Mouse (Mus musculus): Measurements from ENCODE around the gene Crx. TPM values are rescaled to one million over a fixed set of nuclear protein-coding genes. Genes with fewer than 3 reads are reported as not detected.

Gene Crx
- polyA plus RNA-seq, 1 experiment from 2014 or later, result not detected

GRCm38 (mm10) chr7:15884127-15884526 is 4.4 kb upstream of the Crx start:
- H3K9me3 ChIP-seq (ENCODE audit: control insufficient read depth, low read length), result no peaks in the 10 kb centered on the region
- no peak overlapping the region for H3K27ac ChIP-seq (ENCODE audit: low read depth, low read length)
- no peak overlapping the region for H3K4me3 ChIP-seq (ENCODE audit: low read length)
- 94% methylated on average over 2 of the region's 2 CpGs for WGBS
- no peaks in the 10 kb centered on the region for H3K4me1 ChIP-seq (ENCODE audit: control insufficient read depth, insufficient read depth, low read depth, low read length)
- no peak for ATAC-seq
- H3K4me2 ChIP-seq (ENCODE audit: low read length), result no peak overlapping the region
- no peaks in the 10 kb centered on the region for H3K27me3 ChIP-seq (replicated peaks; ENCODE audit: control insufficient read depth, insufficient read depth, low read length)
- no peaks in the 10 kb centered on the region for H3K36me3 ChIP-seq (ENCODE audit: control insufficient read depth, insufficient read depth, low read length)
- no peak overlapping the region for H3K9ac ChIP-seq (ENCODE audit: low read depth, low read length)

GRCm38 (mm10) chr7:15882317-15882716 is 2.5 kb upstream of the Crx start, which contains the start of gene Crxos:
Gene Crxos (plus strand): TSS chr7:15882617.
- Histone ChIP-seq H3K27me3 (replicated peaks; ENCODE audit: control insufficient read depth, insufficient read depth, low read length) (no peaks in the 10 kb centered on the region), H3K9me3 (ENCODE audit: control insufficient read depth, low read length) (no peaks in the 10 kb centered on the region), H3K4me3 (ENCODE audit: low read length) (no peak within 1 kb of the TSS), H3K27ac (ENCODE audit: low read depth, low read length) (no peak within 1 kb of the TSS), H3K4me1 (ENCODE audit: control insufficient read depth, insufficient read depth, low read depth, low read length) (no peaks in the 10 kb centered on the region), H3K4me2 (ENCODE audit: low read length) (no peak within 1 kb of the TSS), H3K9ac (ENCODE audit: low read depth, low read length) (no peak within 1 kb of the TSS), H3K36me3 (ENCODE audit: control insufficient read depth, insufficient read depth, low read length) (no peaks in the 10 kb centered on the region)
- no peak for ATAC-seq
- WGBS, result 89% methylated on average over 2 of the region's 2 CpGs

- Histone ChIP-seq H3K27ac (ENCODE audit: low read depth, low read length) (no peak overlapping the region), H3K4me2 (ENCODE audit: low read length) (no peak overlapping the region), H3K9ac (ENCODE audit: low read depth, low read length) (no peak overlapping the region), H3K36me3 (ENCODE audit: control insufficient read depth, insufficient read depth, low read length) (no peaks in the 10 kb centered on the region), H3K9me3 (ENCODE audit: control insufficient read depth, low read length) (no peaks in the 10 kb centered on the region), H3K4me1 (ENCODE audit: control insufficient read depth, insufficient read depth, low read depth, low read length) (no peaks in the 10 kb centered on the region), H3K4me3 (ENCODE audit: low read length) (no peak overlapping the region), H3K27me3 (replicated peaks; ENCODE audit: control insufficient read depth, insufficient read depth, low read length) (no peaks in the 10 kb centered on the region)
- ATAC-seq, result no peak
- WGBS, result 59% methylated on average over 3 of the region's 3 CpGs
Measured at GRCm38 (mm10) chr7:15881831-15882230, 2.1 kb upstream of the Crx start.

- H3K4me3 ChIP-seq (ENCODE audit: low read length), result no peak overlapping the region
- H3K9ac ChIP-seq (ENCODE audit: low read depth, low read length), result no peak overlapping the region
- H3K27ac ChIP-seq (ENCODE audit: low read depth, low read length), result no peak overlapping the region
- H3K4me2 ChIP-seq (ENCODE audit: low read length), result no peak overlapping the region
- no peaks in the 10 kb centered on the region for H3K36me3 ChIP-seq (ENCODE audit: control insufficient read depth, insufficient read depth, low read length)
- no peaks in the 10 kb centered on the region for H3K9me3 ChIP-seq (ENCODE audit: control insufficient read depth, low read length)
- no peak for ATAC-seq
- 11% methylated on average over 7 of the region's 7 CpGs for WGBS
- H3K27me3 ChIP-seq (replicated peaks; ENCODE audit: control insufficient read depth, insufficient read depth, low read length), result no peaks in the 10 kb centered on the region
- no peaks in the 10 kb centered on the region for H3K4me1 ChIP-seq (ENCODE audit: control insufficient read depth, insufficient read depth, low read depth, low read length)
Measured at GRCm38 (mm10) chr7:15881388-15881787, 1.6 kb upstream of the Crx start.

- no peak for ATAC-seq
- WGBS, result 78% methylated on average over 4 of the region's 4 CpGs
- no peaks in the 10 kb centered on the region for H3K9me3 ChIP-seq (ENCODE audit: control insufficient read depth, low read length)
- H3K36me3 ChIP-seq (ENCODE audit: control insufficient read depth, insufficient read depth, low read length), result no peaks in the 10 kb centered on the region
- H3K4me1 ChIP-seq (ENCODE audit: control insufficient read depth, insufficient read depth, low read depth, low read length), result no peaks in the 10 kb centered on the region
- H3K27ac ChIP-seq (ENCODE audit: low read depth, low read length), result no peak overlapping the region
- no peaks in the 10 kb centered on the region for H3K27me3 ChIP-seq (replicated peaks; ENCODE audit: control insufficient read depth, insufficient read depth, low read length)
- H3K4me3 ChIP-seq (ENCODE audit: low read length), result no peak overlapping the region
- no peak overlapping the region for H3K4me2 ChIP-seq (ENCODE audit: low read length)
- H3K9ac ChIP-seq (ENCODE audit: low read depth, low read length), result no peak overlapping the region
Measured at GRCm38 (mm10) chr7:15864104-15864503, 15.7 kb downstream of the Crx start.

- no peak overlapping the region for H3K27ac ChIP-seq (ENCODE audit: low read depth, low read length)
Measured at GRCm38 (mm10) chr7:15859657-15860056, 20.1 kb downstream of the Crx start.

GRCm38 (mm10) chr7:15839578-15839977 is 40.2 kb downstream of the Crx start, which contains the start of gene Obox6:
Gene Obox6 (minus strand): TSS chr7:15839678.
- H3K4me1 ChIP-seq (ENCODE audit: control insufficient read depth, insufficient read depth, low read depth, low read length), result no peaks in the 10 kb centered on the region
- H3K36me3 ChIP-seq (ENCODE audit: control insufficient read depth, insufficient read depth, low read length), result no peaks in the 10 kb centered on the region
- no peak within 1 kb of the TSS for H3K9ac ChIP-seq (ENCODE audit: low read depth, low read length)
- H3K9me3 ChIP-seq (ENCODE audit: control insufficient read depth, low read length), result peaks cover 21% of the 10 kb centered on the region
- 91% methylated on average over 3 of the region's 3 CpGs for WGBS
- no peak for ATAC-seq
- no peaks in the 10 kb centered on the region for H3K27me3 ChIP-seq (replicated peaks; ENCODE audit: control insufficient read depth, insufficient read depth, low read length)
- no peak within 1 kb of the TSS for H3K27ac ChIP-seq (ENCODE audit: low read depth, low read length)
- H3K4me3 ChIP-seq (ENCODE audit: low read length), result no peak within 1 kb of the TSS
- H3K4me2 ChIP-seq (ENCODE audit: low read length), result no peak within 1 kb of the TSS

More at GRCm38 (mm10) chr7:15859657-15860056, 20.1 kb downstream of the Crx start:
- no peak overlapping the region for H3K4me2 ChIP-seq (ENCODE audit: low read length)
- no peaks in the 10 kb centered on the region for H3K36me3 ChIP-seq (ENCODE audit: control insufficient read depth, insufficient read depth, low read length)
- H3K27me3 ChIP-seq (replicated peaks; ENCODE audit: control insufficient read depth, insufficient read depth, low read length), result no peaks in the 10 kb centered on the region
- H3K9me3 ChIP-seq (ENCODE audit: control insufficient read depth, low read length), result no peaks in the 10 kb centered on the region
- H3K4me1 ChIP-seq (ENCODE audit: control insufficient read depth, insufficient read depth, low read depth, low read length), result no peaks in the 10 kb centered on the region
- H3K4me3 ChIP-seq (ENCODE audit: low read length), result no peak overlapping the region
- no peak for ATAC-seq
- 47% methylated on average over 2 of the region's 2 CpGs for WGBS
- no peak overlapping the region for H3K9ac ChIP-seq (ENCODE audit: low read depth, low read length)

Other genes with a start within 250 kb of the Crx start
- gene Obox3, start 240.1 kb downstream of the Crx start, polyA plus RNA-seq (2015; fragmentation: Nextera tagmentation; extraction: Ambion mirVana), result not detected in 2 replicates
- gene Obox5, start 129.8 kb downstream of the Crx start, polyA plus RNA-seq (2015; fragmentation: Nextera tagmentation; extraction: Ambion mirVana), result not detected in 2 replicates
- not detected in 2 replicates for gene Obox6, start 40.3 kb downstream of the Crx start, polyA plus RNA-seq (2015; fragmentation: Nextera tagmentation; extraction: Ambion mirVana)
- gene Crxos, start 2.6 kb upstream of the Crx start, polyA plus RNA-seq (2015; fragmentation: Nextera tagmentation; extraction: Ambion mirVana), result not detected in 2 replicates
- 1,540 and 1,671 TPM in 2 replicates for gene Selenow, start 42.4 kb upstream of the Crx start, polyA plus RNA-seq (2015; fragmentation: Nextera tagmentation; extraction: Ambion mirVana)
- 104 and 111 TPM in 2 replicates for gene Nop53, start 66.1 kb upstream of the Crx start, polyA plus RNA-seq (2015; fragmentation: Nextera tagmentation; extraction: Ambion mirVana)
- gene Ehd2, start 87.6 kb upstream of the Crx start, polyA plus RNA-seq (2015; fragmentation: Nextera tagmentation; extraction: Ambion mirVana), result 5.6 and 9.5 TPM in 2 replicates
- gene Bicra, start 168.0 kb upstream of the Crx start, polyA plus RNA-seq (2015; fragmentation: Nextera tagmentation; extraction: Ambion mirVana), result 5.0 and 6.9 TPM in 2 replicates
- gene Zfp541, start 181.8 kb upstream of the Crx start, polyA plus RNA-seq (2015; fragmentation: Nextera tagmentation; extraction: Ambion mirVana), result 0.09 and 0.16 TPM in 2 replicates
- gene Napa, start 218.5 kb upstream of the Crx start, polyA plus RNA-seq (2015; fragmentation: Nextera tagmentation; extraction: Ambion mirVana), result 236 and 255 TPM in 2 replicates
- 48.3 and 49.8 TPM in 2 replicates for gene Kptn, start 239.9 kb upstream of the Crx start, polyA plus RNA-seq (2015; fragmentation: Nextera tagmentation; extraction: Ambion mirVana)
- 1.1 and 1.2 TPM in 2 replicates for gene Slc8a2, start 249.9 kb upstream of the Crx start, polyA plus RNA-seq (2015; fragmentation: Nextera tagmentation; extraction: Ambion mirVana)

All from hindbrain, embryonic 16.5 days (tissue).